Mouse (Mus musculus) E14TG2a.4 (cell line): ENCODE data around the gene Daw1.

Experiments
- CTCF ChIP-seq: conservative IDR thresholded peaks from 2 replicates; pipeline ENCODE4 v1.5.1; 2014; ENCODE audit warnings: low read length
- NANOG ChIP-seq: IDR thresholded peaks from 2 replicates; pipeline ENCODE4 v1.6.1; 2014; ENCODE audit warnings: borderline replicate concordance, low read length, mixed read lengths
- POU5F1 ChIP-seq: IDR thresholded peaks from 2 replicates; pipeline ENCODE4 v1.6.1; 2014; ENCODE audit warnings: low read length, borderline replicate concordance

- TF ChIP-seq CTCF: no peak
- no peak for TF ChIP-seq POU5F1
- TF ChIP-seq NANOG: no peak
Measured at GRCm38 (mm10) chr1:83142055-83142454, 17.5 kb upstream of the Daw1 start.
